Comparison of ENCODE assay signal across 23 mouse cellular contexts in the genomic region with DNA sequence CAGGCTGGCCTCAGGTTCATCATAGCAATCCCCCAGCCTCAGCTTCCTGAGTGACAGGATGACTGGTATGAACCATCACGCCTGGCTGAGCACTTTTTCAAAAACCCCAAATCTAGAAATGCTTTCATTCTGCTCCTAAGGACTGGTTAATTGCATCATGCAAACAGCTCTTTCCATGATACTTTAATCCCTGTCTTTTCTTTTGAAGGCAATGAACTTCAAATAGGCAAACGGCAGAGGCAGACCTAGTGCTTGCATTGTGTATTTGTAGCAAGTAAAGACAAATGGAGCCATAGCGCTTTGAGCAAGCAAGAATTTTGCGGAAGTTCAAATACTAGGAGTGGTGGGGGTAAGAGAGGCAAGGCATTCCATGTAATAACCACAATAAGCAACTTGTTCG. TPM values are rescaled to one million over a fixed set of nuclear protein-coding genes. Genes with fewer than 3 reads are reported as not detected.
"Had no signal": no experiment of that assay in that cellular context is flagged by ENCODE, and none has a peak within 500 bp of the region (broad histone marks: within the 10 kb centered on the region; RNA-seq: fewer than 3 reads in every experiment).

No protein-coding gene starts in this region.

- H3K4me3 ChIP-seq: intestine, embryonic 15.5 days; layer of hippocampus, adult 2 months; left cerebral cortex, adult 2 months; liver, embryonic 13.5 days; megakaryocyte, embryonic 14.5 days; myocyte had no signal

- H3K9ac ChIP-seq: intestine, embryonic 15.5 days; liver, embryonic 13.5 days had no signal

- ATAC-seq: intestine, embryonic 15.5 days had no signal

- H3K9me3 ChIP-seq: intestine, embryonic 15.5 days; liver, embryonic 13.5 days; megakaryocyte, embryonic 14.5 days had no signal

- H3K4me2 ChIP-seq: intestine, embryonic 15.5 days; liver, embryonic 13.5 days had no signal

- H3K4me1 ChIP-seq: intestine, embryonic 15.5 days; liver, embryonic 13.5 days had no signal

- H3K27me3 ChIP-seq: intestine, embryonic 15.5 days; liver, embryonic 13.5 days had no signal

- H3K27ac ChIP-seq: intestine, embryonic 15.5 days; layer of hippocampus, adult 2 months; left cerebral cortex, adult 2 months; liver, embryonic 13.5 days; stomach, postnatal 0 days had no signal

- H3K36me3 ChIP-seq: intestine, embryonic 15.5 days; liver, embryonic 13.5 days had no signal

- DNase-seq: kidney, adult 11 months; kidney, adult 9 months; kidney, postnatal 14 days; kidney, postnatal 4 days; layer of hippocampus, adult 9-11 months; liver, embryonic 13.5 days; lung, adult 2 months; lung, postnatal 14 days; midbrain, embryonic 14.5 days; right cerebral cortex, adult 18-20 months; right cerebral cortex, postnatal 14 days; right cerebral cortex, postnatal 4 days; thymus, adult 2 months; thymus, postnatal 14 days; thymus, postnatal 4 days had no signal

RNA-seq across cellular contexts. Expression of gene Pknox2, which starts 34.4 kb away (rescaled TPM):
- total RNA-seq: monocyte, adult 5-6 weeks; neutrophil, adult 5-6 weeks had no signal
